Mouse (Mus musculus): Measurements from ENCODE around the gene Krtap4-1.
"Not testable (repeated sequence)": the region's sequence is repeated elsewhere in the genome, so short reads cannot be mapped to it uniquely, and the experiment has no call there.

Gene Krtap4-1

GRCm38 (mm10) chr11:99628138-99628537, at the start of gene Krtap4-1:
Gene Krtap4-1 (minus strand): TSS chr11:99628238.
- CTCF ChIA-PET, result no interaction called here

DNA sequence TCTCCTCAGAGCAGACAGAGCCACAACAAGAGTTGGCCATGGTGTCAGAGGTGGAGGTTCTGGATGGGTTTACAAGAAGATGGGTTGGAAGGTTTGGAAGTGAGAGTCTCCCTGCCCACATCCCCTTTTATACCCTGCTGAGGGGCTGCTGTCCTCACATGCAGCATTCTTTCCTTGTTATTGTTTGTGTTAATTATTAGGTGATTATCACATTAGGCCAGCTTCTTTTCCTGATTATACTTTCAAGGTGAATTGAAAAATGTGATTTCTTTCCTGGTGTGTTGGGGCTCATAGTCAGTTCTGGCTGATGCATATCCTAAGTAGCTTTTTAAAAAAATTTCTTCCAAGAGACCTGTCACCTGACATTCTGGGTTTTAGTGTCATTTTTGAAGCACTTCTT, 37.8 kb upstream of the Krtap4-1 start, which contains the start of gene Krtap4-6:
Krtap4-6 (minus strand) TSS at position 101 of the 400 bp plus-strand sequence.
- CTCF ChIA-PET, result interaction anchor here (0.6 kb wide), 1 partner anchor 39 kb away, joined by 9 read pairs; no protein-coding TSS in a partner anchor

GRCm38 (mm10) chr11:99662802-99663201, 34.8 kb upstream of the Krtap4-1 start:
- CTCF ChIA-PET, result interaction anchor here (0.5 kb wide), 1 partner anchor 210 kb away, joined by 4 read pairs; no protein-coding TSS in a partner anchor

DNA sequence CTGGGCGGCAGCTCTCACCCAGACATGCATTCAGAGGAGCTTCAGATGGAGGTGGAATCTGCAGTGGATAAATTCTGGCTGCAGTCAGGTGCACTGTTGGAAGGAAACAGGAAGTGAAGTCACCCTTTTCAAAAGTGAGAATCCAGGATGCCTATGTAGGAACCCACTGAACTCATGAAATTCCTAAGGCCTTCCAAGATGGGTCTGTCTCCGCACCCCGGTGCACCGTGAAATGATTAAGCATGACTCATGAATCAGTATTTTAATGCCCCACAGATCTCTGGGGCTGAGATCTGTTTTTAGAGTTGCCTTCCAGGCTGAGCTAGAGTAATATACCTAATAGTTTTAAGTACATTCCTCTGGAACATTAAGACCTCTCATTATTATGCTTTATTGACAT, 31.2 kb upstream of the Krtap4-1 start:
- CTCF ChIA-PET, result no interaction called here

DNA sequence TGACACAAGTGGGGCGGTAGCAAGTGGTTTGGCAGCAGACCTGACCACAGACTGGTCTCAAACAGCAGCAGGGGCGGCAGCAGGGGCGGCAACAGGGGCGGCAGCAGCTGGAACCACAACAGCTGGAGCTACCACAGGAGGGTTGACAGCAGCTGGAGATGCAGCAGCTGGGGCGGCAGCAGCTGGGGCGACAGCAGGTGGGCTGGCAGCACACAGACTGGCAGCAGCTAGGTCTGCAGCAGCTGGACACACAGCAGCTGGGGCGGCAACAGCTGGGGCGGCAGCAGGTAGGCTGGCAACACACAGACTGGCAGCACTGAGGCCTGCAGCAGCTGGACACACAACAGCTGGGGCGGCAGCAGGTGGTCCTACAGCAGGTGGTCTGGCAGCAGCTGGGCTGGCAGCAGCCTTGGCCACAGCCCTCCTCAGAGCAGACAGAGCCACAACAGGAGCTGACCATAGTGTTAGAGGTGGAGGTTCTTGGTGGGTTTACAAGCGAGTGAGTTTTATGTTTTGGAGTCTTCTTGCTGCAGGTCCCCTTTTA, 30.5 kb upstream of the Krtap4-1 start, which contains the start of gene Gm11563:
Gm11563 (minus strand) TSS at position 494 of the 544 bp plus-strand sequence.
- CTCF ChIA-PET, result not testable (repeated sequence)

GRCm38 (mm10) chr11:99657051-99657450, 29.0 kb upstream of the Krtap4-1 start:
- CTCF ChIA-PET, result no interaction called here

DNA sequence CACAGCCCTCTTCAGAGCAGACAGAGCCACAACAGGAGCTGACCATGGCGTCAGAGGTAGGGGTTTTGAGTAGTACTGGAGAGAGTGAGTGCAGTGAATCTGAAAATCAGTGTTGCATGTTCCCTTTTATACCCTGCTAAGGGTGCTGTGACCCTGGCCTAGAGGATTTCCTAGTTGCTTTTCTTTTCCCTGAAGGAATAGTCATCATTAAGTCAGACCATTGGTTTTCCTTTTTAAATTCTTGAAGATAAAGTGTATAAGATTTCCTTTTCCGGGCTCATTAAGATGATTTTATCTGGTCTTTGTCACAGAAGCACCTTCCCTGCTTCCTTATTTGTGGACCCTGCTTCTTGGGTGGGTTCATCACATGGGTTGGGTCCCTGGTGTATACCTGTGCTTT, 22.1 kb upstream of the Krtap4-1 start, which contains the start of gene Gm11555:
Gm11555 (minus strand) TSS at position 101 of the 400 bp plus-strand sequence.
- CTCF ChIA-PET, result no interaction called here

DNA sequence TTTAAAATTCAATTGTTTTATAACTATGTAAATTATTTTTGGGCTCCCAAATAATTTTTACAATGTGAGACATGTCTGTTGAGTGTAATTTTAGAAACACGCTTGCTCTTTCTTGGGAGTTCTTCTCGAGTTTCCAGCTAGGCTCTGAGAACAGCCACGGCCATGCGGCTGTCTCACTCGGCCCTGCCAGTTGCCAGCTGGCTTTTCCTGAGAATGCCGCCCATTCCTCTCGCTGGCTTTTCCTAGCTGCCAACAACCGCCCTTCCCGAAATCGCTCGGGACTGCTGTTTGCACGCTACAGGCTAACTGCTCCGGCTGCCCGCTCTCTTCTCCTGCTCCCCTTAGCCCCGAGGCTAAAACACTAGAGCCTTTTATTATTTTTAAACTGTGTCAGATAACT, 18.4 kb upstream of the Krtap4-1 start:
- CTCF ChIA-PET, result no interaction called here

- CTCF ChIA-PET, result no interaction called here
Observed at GRCm38 (mm10) chr11:99644351-99644750, 16.3 kb upstream of the Krtap4-1 start.

DNA sequence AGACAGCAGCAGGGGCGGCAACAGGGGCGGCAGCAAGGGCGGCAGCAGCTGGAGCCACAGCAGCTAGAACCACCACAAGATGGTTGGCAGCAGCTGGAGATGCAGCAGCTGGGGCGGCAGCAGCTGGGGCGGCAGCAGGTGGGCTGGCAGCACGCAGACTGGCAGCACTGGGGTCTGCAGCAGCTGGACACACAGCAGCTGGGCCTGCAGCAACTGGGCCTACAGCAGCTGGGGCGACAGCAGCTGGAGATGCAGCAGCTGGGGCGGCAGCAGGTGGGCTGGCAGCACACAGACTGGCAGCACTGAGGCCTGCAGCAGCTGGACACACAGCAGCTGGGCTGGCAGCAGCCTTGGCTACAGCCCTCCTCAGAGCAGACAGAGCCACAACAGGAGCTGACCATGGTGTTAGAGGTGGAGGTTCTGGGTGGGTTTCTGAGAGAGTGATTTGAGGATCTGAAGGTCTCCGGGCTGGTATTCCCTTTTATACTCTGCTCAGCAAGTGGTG, 15.6 kb upstream of the Krtap4-1 start, which contains the start of gene Krtap4-7:
Krtap4-7 (minus strand) TSS at position 455 of the 505 bp plus-strand sequence.
- CTCF ChIA-PET, result not testable (repeated sequence)

GRCm38 (mm10) chr11:99640926-99641325, 12.9 kb upstream of the Krtap4-1 start:
- CTCF ChIA-PET, result no interaction called here

- CTCF ChIA-PET, result no interaction called here
Observed at GRCm38 (mm10) chr11:99637086-99637485, 9.0 kb upstream of the Krtap4-1 start.

DNA sequence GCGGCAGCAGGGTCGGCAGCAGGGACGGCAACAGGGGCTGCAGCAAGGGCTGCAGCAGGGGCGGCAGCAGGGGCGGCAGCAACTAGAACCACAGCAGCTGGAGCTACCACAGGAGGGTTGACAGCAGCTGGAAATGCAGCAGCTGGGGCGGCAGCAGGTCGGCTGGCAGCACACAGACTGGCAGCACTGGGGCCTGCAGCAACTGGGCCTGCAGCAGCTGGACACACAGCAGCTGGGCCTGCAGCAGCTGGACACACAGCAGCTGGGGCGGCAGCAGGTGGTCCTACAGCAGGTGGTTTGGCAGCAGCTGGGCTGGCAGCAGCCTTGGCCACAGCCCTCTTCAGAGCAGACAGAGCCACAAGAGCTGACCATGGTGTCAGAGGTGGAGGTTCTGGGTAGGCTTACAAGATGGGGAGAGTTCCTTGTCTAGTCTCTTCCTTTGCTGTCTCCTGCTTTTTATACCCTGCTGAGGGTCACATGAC, 6.7 kb upstream of the Krtap4-1 start, which contains the start of gene Krtap4-2:
Krtap4-2 (minus strand) TSS at position 432 of the 482 bp plus-strand sequence.
- CTCF ChIA-PET, result no interaction called here

GRCm38 (mm10) chr11:99633293-99633692, 5.3 kb upstream of the Krtap4-1 start:
- CTCF ChIA-PET, result no interaction called here

DNA sequence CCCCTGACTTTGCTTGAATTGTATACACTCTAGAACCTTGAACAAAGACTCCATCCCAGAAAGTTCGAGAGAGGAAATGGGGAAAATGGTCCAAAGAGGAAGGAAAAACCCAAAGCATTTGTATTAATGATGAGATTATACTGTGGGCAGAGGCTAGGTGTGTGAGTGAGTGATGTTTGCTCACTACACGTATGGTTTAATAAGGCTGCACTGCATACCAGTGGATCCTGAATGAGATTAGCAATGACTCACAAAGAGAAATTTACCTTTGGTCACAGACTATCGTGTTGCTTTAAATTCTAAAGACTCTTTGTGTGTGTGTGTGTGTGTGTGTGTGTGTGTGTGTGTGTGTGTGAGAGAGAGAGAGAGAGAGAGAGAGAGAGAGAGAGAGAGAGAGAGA, 2.9 kb upstream of the Krtap4-1 start:
- CTCF ChIA-PET, result no interaction called here

DNA sequence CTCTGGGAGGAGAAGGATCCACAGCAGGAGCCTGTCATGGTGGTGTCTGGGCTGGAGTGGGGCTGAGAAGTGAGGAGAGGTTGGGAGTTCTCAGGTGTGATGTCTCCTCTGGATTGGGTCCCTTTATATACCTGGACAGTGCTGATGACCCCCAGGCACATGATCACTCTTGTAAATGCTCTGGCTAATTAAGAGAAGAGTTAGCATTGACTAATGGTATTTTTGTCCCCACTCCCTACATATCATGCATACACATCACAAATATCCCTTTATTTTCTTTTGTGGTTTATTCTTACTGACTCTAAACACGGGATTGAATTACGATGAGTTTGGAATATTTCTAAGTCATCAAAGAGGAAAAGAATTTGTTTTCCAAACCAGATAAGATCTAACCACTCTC, 7.7 kb downstream of the Krtap4-1 start, which contains the start of gene Gm11562:
Gm11562 (minus strand) TSS at position 101 of the 400 bp plus-strand sequence.
- CTCF ChIA-PET, result no interaction called here

DNA sequence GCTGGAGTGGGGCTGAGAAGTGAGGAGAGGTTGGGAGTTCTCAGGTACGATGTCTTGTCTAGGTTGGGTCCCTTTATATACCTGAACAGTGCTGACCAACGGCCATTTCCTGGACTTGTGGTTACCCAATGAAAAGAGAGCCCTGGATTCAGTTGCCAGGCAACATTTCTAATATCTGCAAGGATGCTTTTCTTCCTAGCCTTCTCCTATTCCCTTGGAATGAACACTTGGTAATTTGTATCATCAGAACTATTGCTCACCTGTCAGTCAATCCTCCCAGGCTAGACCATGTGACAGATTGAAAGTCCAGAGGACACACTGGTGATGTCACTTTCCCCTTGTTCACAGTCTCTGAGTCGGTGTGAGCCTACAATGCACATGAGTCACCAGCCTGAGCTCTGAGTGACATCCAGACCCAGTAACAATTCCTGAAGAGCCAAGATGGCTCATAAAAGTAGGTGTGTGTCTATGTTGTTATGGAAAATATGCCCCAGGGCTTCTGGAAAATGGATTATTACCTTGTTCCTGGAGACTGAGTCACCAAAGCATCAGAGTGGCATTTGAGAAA, 13.2 kb downstream of the Krtap4-1 start, which contains the start of gene Krtap2-4:
Krtap2-4 (minus strand) TSS at position 51 of the 568 bp plus-strand sequence.
- CTCF ChIA-PET, result no interaction called here

GRCm38 (mm10) chr11:99610089-99610488, 17.9 kb downstream of the Krtap4-1 start, which contains the start of gene Gm11937:
Gene Gm11937 (minus strand): TSS chr11:99610189.
- CTCF ChIA-PET, result not testable (repeated sequence)

DNA sequence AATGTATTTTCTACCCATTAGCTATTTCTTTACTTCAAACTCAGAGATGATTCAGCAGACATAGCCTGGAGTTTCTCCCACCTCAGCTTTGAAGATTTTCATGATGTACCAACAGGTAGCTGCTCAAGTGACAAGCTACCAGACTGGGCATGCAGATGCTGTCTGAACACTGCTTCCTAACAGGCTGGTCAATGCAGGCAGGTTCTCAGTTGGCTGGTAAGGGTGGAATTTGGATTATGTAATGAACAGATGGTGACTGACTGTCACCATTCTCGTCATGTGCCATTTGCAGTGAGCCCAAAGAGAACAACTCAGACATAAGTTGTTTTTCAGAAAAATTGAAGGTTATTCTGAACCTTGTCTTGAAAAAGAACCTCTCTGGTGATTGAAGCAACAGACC, 18.9 kb downstream of the Krtap4-1 start:
- CTCF ChIA-PET, result no interaction called here

- CTCF ChIA-PET, result not testable (repeated sequence)
Observed at GRCm38 (mm10) chr11:99603208-99603607, 24.8 kb downstream of the Krtap4-1 start, which contains the start of gene Gm11938. Gene Gm11938 (minus strand): TSS chr11:99603308.

- CTCF ChIA-PET, result not testable (repeated sequence)
Observed at GRCm38 (mm10) chr11:99597742-99598141, 30.3 kb downstream of the Krtap4-1 start, which contains the start of gene Krtap9-3. Gene Krtap9-3 (minus strand): TSS chr11:99598105.

DNA sequence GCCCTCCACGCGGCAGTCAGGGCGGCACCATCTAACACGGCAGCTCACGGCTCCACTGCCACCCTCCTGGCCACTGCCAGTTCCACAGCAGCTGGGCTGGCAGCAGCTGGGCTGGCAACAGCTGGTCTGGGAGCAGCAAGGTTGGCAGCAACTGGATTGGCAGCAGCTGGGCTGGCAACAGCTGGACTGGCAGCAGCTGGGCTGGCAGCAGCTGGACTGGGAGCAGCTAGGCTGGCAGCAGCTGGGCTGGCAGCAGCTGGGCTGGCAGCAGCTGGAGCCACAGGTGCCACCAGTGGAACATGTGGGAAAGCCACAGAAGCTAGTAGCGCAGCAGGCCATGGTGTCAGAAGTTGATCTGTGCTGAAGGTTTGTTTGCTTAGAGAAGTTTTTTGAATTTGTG, 37.1 kb downstream of the Krtap4-1 start, which contains the start of gene Krtap1-3:
Krtap1-3 (minus strand) TSS at position 359 of the 400 bp plus-strand sequence.
- CTCF ChIA-PET, result no interaction called here

GRCm38 (mm10) chr11:99585096-99585495, 42.9 kb downstream of the Krtap4-1 start:
- CTCF ChIA-PET, result no interaction called here
